Mouse (Mus musculus) urinary bladder, postnatal 25 days (tissue): ENCODE results near the gene Igsf21.

Source experiments
- DNase-seq: peaks from one replicate; pipeline ENCODE4 v3.0.0; 2022; ENCODE audit warnings: low spot score

Gene Igsf21

GRCm38 (mm10) chr4:140143884-140144525 lies 102.6 kb downstream of the Igsf21 start:
- no peak for DNase-seq

GRCm38 (mm10) chr4:140143178-140143577 lies 103.4 kb downstream of the Igsf21 start:
- DNase-seq: no peak

GRCm38 (mm10) chr4:140140485-140140884 lies 106.1 kb downstream of the Igsf21 start:
- no peak for DNase-seq

- DNase-seq: no peak
Observed at GRCm38 (mm10) chr4:140138846-140139245, 107.7 kb downstream of the Igsf21 start.

GRCm38 (mm10) chr4:140131625-140132321 lies 114.8 kb downstream of the Igsf21 start:
- DNase-seq: no peak

GRCm38 (mm10) chr4:140131201-140131600 lies 115.4 kb downstream of the Igsf21 start:
- no peak for DNase-seq

GRCm38 (mm10) chr4:140129553-140130275 lies 116.9 kb downstream of the Igsf21 start:
- no peak for DNase-seq

- DNase-seq: no peak
Observed at GRCm38 (mm10) chr4:140128116-140128515, 118.5 kb downstream of the Igsf21 start.

- DNase-seq: no peak
Observed at GRCm38 (mm10) chr4:140125806-140126205, 120.8 kb downstream of the Igsf21 start.

- DNase-seq: no peak
Observed at GRCm38 (mm10) chr4:140122534-140122933, 124.0 kb downstream of the Igsf21 start.

GRCm38 (mm10) chr4:140117275-140117691 lies 129.3 kb downstream of the Igsf21 start:
- DNase-seq: no peak

GRCm38 (mm10) chr4:140115756-140116155 lies 130.8 kb downstream of the Igsf21 start:
- no peak for DNase-seq

GRCm38 (mm10) chr4:140115053-140115452 lies 131.5 kb downstream of the Igsf21 start:
- no peak for DNase-seq

GRCm38 (mm10) chr4:140113690-140114475 lies 132.7 kb downstream of the Igsf21 start:
- no peak for DNase-seq

- no peak for DNase-seq
Observed at GRCm38 (mm10) chr4:140109626-140109948, 137.0 kb downstream of the Igsf21 start.

- no peak for DNase-seq
Observed at GRCm38 (mm10) chr4:140108871-140109625, 137.5 kb downstream of the Igsf21 start.

GRCm38 (mm10) chr4:140107161-140107560 lies 139.4 kb downstream of the Igsf21 start:
- no peak for DNase-seq

GRCm38 (mm10) chr4:140104795-140105194 lies 141.8 kb downstream of the Igsf21 start:
- no peak for DNase-seq

- no peak for DNase-seq
Observed at GRCm38 (mm10) chr4:140103341-140104027, 143.1 kb downstream of the Igsf21 start.

- no peak for DNase-seq
Observed at GRCm38 (mm10) chr4:140102581-140103200, 143.9 kb downstream of the Igsf21 start.

- no peak for DNase-seq
Observed at GRCm38 (mm10) chr4:140101106-140101505, 145.5 kb downstream of the Igsf21 start.
